Mouse (Mus musculus): ENCODE data around the gene 4931408C20Rik. TPM values are rescaled to one million over a fixed set of nuclear protein-coding genes. Genes with fewer than 3 reads are reported as not detected.

4931408C20Rik gene
- not detected in 2 replicates for polyA plus RNA-seq (2012; rRNA removed)

DNA sequence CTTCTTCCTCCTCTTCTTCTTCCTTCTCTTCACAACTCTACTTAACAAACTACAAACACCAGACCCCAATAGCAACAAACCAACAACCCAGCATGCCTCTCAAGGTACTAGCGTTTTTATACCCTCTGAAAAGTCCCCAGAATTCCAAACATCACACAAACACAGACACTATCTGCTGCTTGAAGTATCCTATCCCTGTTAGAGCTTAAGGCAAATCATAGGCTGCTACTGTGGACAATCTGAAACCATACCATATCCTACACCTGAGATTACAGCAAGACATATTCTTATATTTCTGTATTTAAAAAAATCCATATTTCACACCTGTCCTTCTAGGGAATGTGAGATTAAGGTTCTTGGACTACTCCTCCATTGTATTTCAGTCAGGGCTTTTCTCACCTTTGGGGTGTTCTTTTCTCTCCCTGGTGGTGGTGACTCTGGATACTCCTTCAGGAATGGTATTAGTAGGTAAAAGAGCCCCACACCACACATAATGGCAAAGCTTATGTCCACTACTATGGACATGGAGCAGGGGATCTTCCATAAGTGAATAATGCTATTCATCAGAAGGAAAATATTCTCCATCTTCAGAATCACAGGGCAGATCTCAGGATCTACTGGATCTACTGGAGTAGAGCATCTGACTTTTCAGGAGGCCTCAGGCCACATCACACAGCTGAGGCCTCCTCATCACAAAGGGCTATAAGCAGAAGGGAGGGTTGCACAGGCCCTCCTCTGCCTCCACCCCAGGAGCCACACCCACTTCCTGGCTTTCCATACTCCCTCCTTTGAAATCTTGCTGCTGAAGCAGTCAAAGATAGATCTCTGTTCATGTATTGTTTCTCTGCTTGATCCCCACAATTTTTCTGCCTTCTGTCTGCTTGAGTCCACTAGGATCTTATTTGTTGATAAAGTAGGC is at the start of gene 4931408C20Rik:
TSS of gene 4931408C20Rik (minus strand) at position 619 of the 919 bp plus-strand sequence.

